Mouse (Mus musculus): ENCODE results near the gene Hoxa2. TPM values are rescaled to one million over a fixed set of nuclear protein-coding genes. Genes with fewer than 3 reads are reported as not detected.

The Hoxa2 gene
- total RNA-seq, 1 experiment: 0.27 TPM

DNA sequence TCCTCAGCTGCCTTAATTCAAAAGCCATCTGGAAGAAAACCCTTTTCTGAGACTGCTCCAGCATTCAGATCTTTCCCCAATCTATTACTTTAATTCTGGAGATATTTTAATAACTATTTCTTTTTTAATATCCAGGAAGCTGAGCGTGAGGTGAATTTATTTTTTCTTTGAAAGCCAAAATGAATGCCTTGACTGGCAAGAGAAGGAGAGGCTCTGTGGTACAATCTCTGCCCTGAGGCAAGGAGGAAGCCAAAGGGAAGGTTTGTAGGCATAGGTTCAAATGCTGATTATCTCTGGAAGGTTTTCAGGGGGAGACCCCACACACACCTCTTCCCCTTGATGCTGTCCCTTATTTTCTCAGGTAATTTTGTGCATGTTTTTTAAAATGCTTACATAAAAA lies 2.5 kb upstream of the Hoxa2 start:
- DNase-seq (ENCODE audit: low read depth, low spot score): no peak
- no peaks in the 10 kb centered on the region for H3K36me3 ChIP-seq (ENCODE audit: control insufficient read depth, insufficient read depth, low read length, poor library complexity, severe bottlenecking)
- H3K27ac ChIP-seq (ENCODE audit: insufficient read depth, low read depth, low read length, poor library complexity, severe bottlenecking): no peak overlapping the region
- no peak overlapping the region for H3K9ac ChIP-seq (ENCODE audit: insufficient read depth, low read depth, low read length, poor library complexity, severe bottlenecking)
- peaks cover 0 to 9% of the 10 kb centered on the region in 2 experiments; a peak in 1 of 4 replicates for H3K4me1 ChIP-seq (ENCODE audit: control insufficient read depth in 2 of 2, insufficient read depth in 2 of 2, low read length in 2 of 2, poor library complexity in 1 of 2)
- in situ Hi-C loops (cut with MboI; ENCODE audit: low sequenced_read_pairs in 2 of 2, unreplicated experiment in 2 of 2): loop anchor here (10.0 kb wide), 3 partner anchors 58 to 992 kb away; partner anchors contain the start of genes Hoxa7 (in 2 of the 2) and Evx1 (in 1 of the 2)
- no peaks in the 10 kb centered on the region for H3K9me3 ChIP-seq (ENCODE audit: control insufficient read depth, insufficient read depth, low read depth, low read length)
- TF ChIP-seq ZNF384 (IDR thresholded peaks at IDR 0.05; ENCODE audit: low read depth, low read length): no peak
- TF ChIP-seq HCFC1 (IDR thresholded peaks at IDR 0.05; ENCODE audit: borderline replicate concordance, insufficient read depth, low read length): no peak
- TF ChIP-seq MAFK (IDR thresholded peaks at IDR 0.05; ENCODE audit: insufficient read depth, low read depth, low read length): no peak
- no peak for TF ChIP-seq ZC3H11A (IDR thresholded peaks at IDR 0.05; ENCODE audit: borderline replicate concordance, low read depth, low read length)
- no peak for TF ChIP-seq CHD2 (IDR thresholded peaks at IDR 0.05; ENCODE audit: low read depth, low read length)
- H3K4me3 ChIP-seq (ENCODE audit: insufficient read depth in 1 of 2, low read depth in 1 of 2, low read length in 2 of 2, poor library complexity in 1 of 2, severe bottlenecking in 1 of 2): no peak overlapping the region

DNA sequence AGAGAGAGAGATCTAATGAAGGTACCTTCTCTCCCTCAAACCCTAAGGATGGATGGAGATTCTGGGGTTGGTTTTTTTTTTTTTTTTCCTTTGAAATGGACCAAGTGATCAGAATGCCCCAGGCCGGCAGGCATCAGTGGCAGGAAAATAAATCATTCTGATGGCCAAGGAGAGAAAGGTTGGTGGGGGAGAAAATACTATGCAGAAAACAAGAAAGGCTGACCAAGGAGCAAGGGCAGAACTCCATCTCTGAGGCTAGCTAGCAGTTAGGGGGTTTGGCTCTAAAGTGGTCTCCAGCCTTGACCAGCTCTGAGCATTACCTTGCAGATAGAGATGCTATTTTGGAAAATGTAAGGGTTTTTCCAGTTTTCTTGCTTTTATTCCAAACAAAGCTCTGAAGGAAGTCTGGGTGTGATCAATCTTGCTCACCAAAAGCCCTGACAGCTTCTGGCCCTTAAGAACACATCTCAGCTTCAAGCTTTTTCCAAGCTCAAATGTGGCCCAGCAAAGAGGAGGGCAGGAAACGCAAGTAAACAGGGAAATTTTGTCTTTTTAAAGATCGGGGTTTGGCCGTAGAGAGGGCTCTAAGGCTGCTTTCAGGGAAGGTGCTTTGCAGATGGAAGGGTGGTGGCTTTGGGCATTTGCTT lies 1.9 kb upstream of the Hoxa2 start:
- Histone ChIP-seq H3K9me3 (ENCODE audit: control insufficient read depth, insufficient read depth, low read depth, low read length) (no peaks in the 10 kb centered on the region), H3K36me3 (ENCODE audit: control insufficient read depth, insufficient read depth, low read length, poor library complexity, severe bottlenecking) (no peaks in the 10 kb centered on the region), H3K9ac (ENCODE audit: insufficient read depth, low read depth, low read length, poor library complexity, severe bottlenecking) (no peak overlapping the region), H3K4me1 (ENCODE audit: control insufficient read depth in 2 of 2, insufficient read depth in 2 of 2, low read length in 2 of 2, poor library complexity in 1 of 2) (peaks cover 0 to 9% of the 10 kb centered on the region in 2 experiments; a peak in 1 of 4 replicates), H3K27ac (ENCODE audit: insufficient read depth, low read depth, low read length, poor library complexity, severe bottlenecking) (no peak overlapping the region), H3K4me3 (ENCODE audit: insufficient read depth in 1 of 2, low read depth in 1 of 2, low read length in 2 of 2, poor library complexity in 1 of 2, severe bottlenecking in 1 of 2) (no peak overlapping the region)
- DNase-seq (ENCODE audit: low read depth, low spot score): no peak
- TF ChIP-seq ZC3H11A (IDR thresholded peaks at IDR 0.05; ENCODE audit: borderline replicate concordance, low read depth, low read length) (no peak), ZNF384 (IDR thresholded peaks at IDR 0.05; ENCODE audit: low read depth, low read length) (no peak), CHD2 (IDR thresholded peaks at IDR 0.05; ENCODE audit: low read depth, low read length) (no peak), HCFC1 (IDR thresholded peaks at IDR 0.05; ENCODE audit: borderline replicate concordance, insufficient read depth, low read length) (no peak), MAFK (IDR thresholded peaks at IDR 0.05; ENCODE audit: insufficient read depth, low read depth, low read length) (no peak)
- in situ Hi-C loops (cut with MboI; ENCODE audit: low sequenced_read_pairs in 2 of 2, unreplicated experiment in 2 of 2): loop anchor here (10.0 kb wide), 3 partner anchors 58 to 992 kb away; partner anchors contain the start of genes Hoxa7 (in 2 of the 2) and Evx1 (in 1 of the 2)

DNA sequence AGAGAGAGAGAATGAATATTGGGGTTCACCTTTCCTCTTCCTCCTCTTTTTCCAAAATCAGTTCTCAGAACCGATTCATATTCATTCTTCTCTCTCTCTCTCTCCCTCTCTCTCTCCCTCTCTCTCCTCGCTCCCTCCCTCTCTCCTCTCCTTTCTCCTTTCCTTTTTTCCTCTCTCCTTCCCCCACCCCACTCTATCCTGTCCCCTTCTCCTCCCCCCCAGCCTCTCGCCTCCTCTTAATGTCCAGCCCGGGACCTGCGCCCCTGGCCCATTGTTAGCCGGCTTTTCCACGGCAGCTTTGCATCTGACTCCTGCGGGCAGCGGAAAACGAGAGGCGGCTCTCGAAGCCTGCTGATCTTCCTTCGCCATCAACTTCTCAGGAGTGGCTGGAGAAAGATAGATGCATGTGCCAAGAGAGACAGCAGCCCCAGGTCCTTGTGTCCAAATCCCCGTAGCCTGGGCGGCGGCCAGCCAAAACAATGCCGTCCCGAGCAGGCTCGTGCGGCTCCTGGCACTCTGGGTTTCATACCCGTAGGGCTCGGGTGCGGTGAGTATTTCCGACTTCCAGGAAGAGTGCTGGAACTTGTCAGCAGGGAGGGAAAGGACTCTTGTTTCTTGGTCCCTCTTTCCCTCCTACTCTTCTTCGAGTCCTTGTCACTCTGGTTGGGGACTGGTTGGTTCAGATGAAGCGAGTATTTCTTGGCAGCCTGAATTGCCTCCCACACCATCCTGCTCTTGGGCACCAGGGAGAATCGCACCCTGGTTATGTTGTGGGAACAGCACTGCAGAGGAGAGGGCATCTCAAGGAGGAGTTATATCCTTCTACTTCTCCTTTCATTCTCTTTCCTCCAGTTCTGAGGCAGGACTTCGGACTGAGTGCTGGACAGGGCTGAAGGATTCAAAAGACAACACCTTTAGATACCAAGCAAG lies 1.1 kb upstream of the Hoxa2 start:
- Histone ChIP-seq H3K36me3 (ENCODE audit: control insufficient read depth, insufficient read depth, low read length, poor library complexity, severe bottlenecking) (no peaks in the 10 kb centered on the region), H3K27ac (ENCODE audit: insufficient read depth, low read depth, low read length, poor library complexity, severe bottlenecking) (no peak overlapping the region), H3K4me1 (ENCODE audit: control insufficient read depth in 2 of 2, insufficient read depth in 2 of 2, low read length in 2 of 2, poor library complexity in 1 of 2) (peaks cover 0 to 9% of the 10 kb centered on the region in 2 experiments; a peak in 1 of 4 replicates), H3K9ac (ENCODE audit: insufficient read depth, low read depth, low read length, poor library complexity, severe bottlenecking) (no peak overlapping the region), H3K9me3 (ENCODE audit: control insufficient read depth, insufficient read depth, low read depth, low read length) (no peaks in the 10 kb centered on the region), H3K4me3 (ENCODE audit: insufficient read depth in 1 of 2, low read depth in 1 of 2, low read length in 2 of 2, poor library complexity in 1 of 2, severe bottlenecking in 1 of 2) (no peak overlapping the region)
- no peak for DNase-seq (ENCODE audit: low read depth, low spot score)
- TF ChIP-seq HCFC1 (IDR thresholded peaks at IDR 0.05; ENCODE audit: borderline replicate concordance, insufficient read depth, low read length) (no peak), CHD2 (IDR thresholded peaks at IDR 0.05; ENCODE audit: low read depth, low read length) (no peak), ZNF384 (IDR thresholded peaks at IDR 0.05; ENCODE audit: low read depth, low read length) (no peak), ZC3H11A (IDR thresholded peaks at IDR 0.05; ENCODE audit: borderline replicate concordance, low read depth, low read length) (no peak), MAFK (IDR thresholded peaks at IDR 0.05; ENCODE audit: insufficient read depth, low read depth, low read length) (no peak)
- in situ Hi-C loops (cut with MboI; ENCODE audit: low sequenced_read_pairs in 2 of 2, unreplicated experiment in 2 of 2): loop anchor here (10.0 kb wide), 3 partner anchors 59 to 991 kb away; partner anchors contain the start of genes Hoxa7 (in 2 of the 2) and Evx1 (in 1 of the 2)

- no peak for DNase-seq (ENCODE audit: low read depth, low spot score)
- Histone ChIP-seq H3K9ac (ENCODE audit: insufficient read depth, low read depth, low read length, poor library complexity, severe bottlenecking) (peak overlapping the region; percentile 36), H3K4me1 (ENCODE audit: control insufficient read depth in 2 of 2, insufficient read depth in 2 of 2, low read length in 2 of 2, poor library complexity in 1 of 2) (peaks cover 4 to 17% of the 10 kb centered on the region in 2 experiments; a peak in 1 of 4 replicates), H3K4me3 (ENCODE audit: insufficient read depth in 1 of 2, low read depth in 1 of 2, low read length in 2 of 2, poor library complexity in 1 of 2, severe bottlenecking in 1 of 2) (peak overlapping the region; percentile 3 to 33; a peak in 3 of 4 replicates), H3K36me3 (ENCODE audit: control insufficient read depth, insufficient read depth, low read length, poor library complexity, severe bottlenecking) (no peaks in the 10 kb centered on the region), H3K9me3 (ENCODE audit: control insufficient read depth, insufficient read depth, low read depth, low read length) (no peaks in the 10 kb centered on the region), H3K27ac (ENCODE audit: insufficient read depth, low read depth, low read length, poor library complexity, severe bottlenecking) (no peak overlapping the region)
- no peak for TF ChIP-seq ZNF384 (IDR thresholded peaks at IDR 0.05; ENCODE audit: low read depth, low read length)
- TF ChIP-seq ZC3H11A (IDR thresholded peaks at IDR 0.05; ENCODE audit: borderline replicate concordance, low read depth, low read length): no peak
- TF ChIP-seq HCFC1 (IDR thresholded peaks at IDR 0.05; ENCODE audit: borderline replicate concordance, insufficient read depth, low read length): no peak
- no peak for TF ChIP-seq MAFK (IDR thresholded peaks at IDR 0.05; ENCODE audit: insufficient read depth, low read depth, low read length)
- TF ChIP-seq CHD2 (IDR thresholded peaks at IDR 0.05; ENCODE audit: low read depth, low read length): no peak
- in situ Hi-C loops (cut with MboI; ENCODE audit: low sequenced_read_pairs in 2 of 2, unreplicated experiment in 2 of 2): loop anchor here (10.0 kb wide), 3 partner anchors 61 to 989 kb away; partner anchors contain the start of genes Hoxa7 (in 2 of the 2) and Evx1 (in 1 of the 2)
Observed at GRCm38 (mm10) chr6:52164051-52164625, 493 bp downstream of the Hoxa2 start.

Measured in ES-E14 (cell line).